Mouse (Mus musculus): ENCODE results near the gene Plxna1.

Plxna1 gene

GRCm38 (mm10) chr6:89361418-89362280 lies 771 bp downstream of the Plxna1 start:
- peak; percentile 69 for DNase-seq (ENCODE audit: low read depth)

GRCm38 (mm10) chr6:89360709-89361417 lies 1.6 kb downstream of the Plxna1 start:
- DNase-seq (ENCODE audit: low read depth) = no peak

- DNase-seq (ENCODE audit: low read depth) = no peak
Measured at GRCm38 (mm10) chr6:89359771-89360708, 2.4 kb downstream of the Plxna1 start.

GRCm38 (mm10) chr6:89359192-89359591 lies 3.2 kb downstream of the Plxna1 start:
- DNase-seq (ENCODE audit: low read depth) = no peak

- DNase-seq (ENCODE audit: low read depth) = no peak
Measured at GRCm38 (mm10) chr6:89355661-89356060, 6.8 kb downstream of the Plxna1 start.

- DNase-seq (ENCODE audit: low read depth) = no peak
Measured at GRCm38 (mm10) chr6:89354726-89355125, 7.7 kb downstream of the Plxna1 start.

GRCm38 (mm10) chr6:89354076-89354475 lies 8.3 kb downstream of the Plxna1 start:
- DNase-seq (ENCODE audit: low read depth) = no peak

- no peak for DNase-seq (ENCODE audit: low read depth)
Measured at GRCm38 (mm10) chr6:89353101-89353500, 9.3 kb downstream of the Plxna1 start.

- peak; percentile 92 for DNase-seq (ENCODE audit: low read depth)
Measured at GRCm38 (mm10) chr6:89351441-89352137, 10.8 kb downstream of the Plxna1 start.

GRCm38 (mm10) chr6:89350520-89350919 lies 11.9 kb downstream of the Plxna1 start:
- DNase-seq (ENCODE audit: low read depth) = no peak

GRCm38 (mm10) chr6:89350037-89350515 lies 12.3 kb downstream of the Plxna1 start:
- peak; percentile 61 for DNase-seq (ENCODE audit: low read depth)

GRCm38 (mm10) chr6:89348363-89348762 lies 14.1 kb downstream of the Plxna1 start:
- DNase-seq (ENCODE audit: low read depth) = no peak

- no peak for DNase-seq (ENCODE audit: low read depth)
Measured at GRCm38 (mm10) chr6:89347792-89348191, 14.6 kb downstream of the Plxna1 start.

- DNase-seq (ENCODE audit: low read depth) = no peak
Measured at GRCm38 (mm10) chr6:89345855-89346254, 16.6 kb downstream of the Plxna1 start.

GRCm38 (mm10) chr6:89345486-89345785 lies 17.0 kb downstream of the Plxna1 start:
- DNase-seq (ENCODE audit: low read depth) = peak; percentile 69

GRCm38 (mm10) chr6:89344613-89345485 lies 17.6 kb downstream of the Plxna1 start:
- DNase-seq (ENCODE audit: low read depth) = peak; percentile 99

GRCm38 (mm10) chr6:89341981-89342380 lies 20.4 kb downstream of the Plxna1 start:
- DNase-seq (ENCODE audit: low read depth) = peak; percentile 57

- peak; percentile 67 for DNase-seq (ENCODE audit: low read depth)
Measured at GRCm38 (mm10) chr6:89339447-89339846, 23.0 kb downstream of the Plxna1 start.

GRCm38 (mm10) chr6:89338733-89339132 lies 23.7 kb downstream of the Plxna1 start:
- DNase-seq (ENCODE audit: low read depth) = no peak

- peak; percentile 49 for DNase-seq (ENCODE audit: low read depth)
Measured at GRCm38 (mm10) chr6:89337574-89337973, 24.8 kb downstream of the Plxna1 start.

Data from NIH3T3 (cell line).